Mouse (Mus musculus): ENCODE measurements around the gene Letm1. TPM values are rescaled to one million over a fixed set of nuclear protein-coding genes. Genes with fewer than 3 reads are reported as not detected.
A peak's percentile ranks its signal among the peaks of the same experiment; 100 is the strongest.

Gene Letm1
- polyA plus RNA-seq, 1 experiment: 10.9 TPM

- no peaks in the 10 kb centered on the region for H3K4me1 ChIP-seq (ENCODE audit: control insufficient read depth, insufficient read depth, low read length)
- H3K27ac ChIP-seq (ENCODE audit: control insufficient read depth, insufficient read depth, low read depth, low read length, poor library complexity): no peak overlapping the region
- under 1% methylated on average over 53 of the region's 53 CpGs for WGBS
- no peak overlapping the region for H3K4me3 ChIP-seq (replicated peaks; ENCODE audit: control insufficient read depth, low read depth, low read length)
- TF ChIP-seq POLR2A (IDR thresholded peaks at IDR 0.05; ENCODE audit: borderline replicate concordance, control insufficient read depth, low read depth, low read length) (no peak), CTCF (IDR thresholded peaks at IDR 0.05; ENCODE audit: control insufficient read depth, insufficient read depth, low read length) (no peak)
Observed at GRCm38 (mm10) chr5:33722266-33723018, 60.2 kb downstream of the Letm1 start.

GRCm38 (mm10) chr5:33721541-33722265, 60.9 kb downstream of the Letm1 start, which contains the start of gene Fgfr3:
Gene Fgfr3, plus strand, starts transcription at chr5:33721674.
- 1% methylated on average over 73 of the region's 73 CpGs for WGBS
- no peaks in the 10 kb centered on the region for H3K4me1 ChIP-seq (ENCODE audit: control insufficient read depth, insufficient read depth, low read length)
- no peak within 1 kb of the TSS for H3K27ac ChIP-seq (ENCODE audit: control insufficient read depth, insufficient read depth, low read depth, low read length, poor library complexity)
- TF ChIP-seq POLR2A (IDR thresholded peaks at IDR 0.05; ENCODE audit: borderline replicate concordance, control insufficient read depth, low read depth, low read length) (no peak), CTCF (IDR thresholded peaks at IDR 0.05; ENCODE audit: control insufficient read depth, insufficient read depth, low read length) (no peak)
- H3K4me3 ChIP-seq (replicated peaks; ENCODE audit: control insufficient read depth, low read depth, low read length): peak within 1 kb of the TSS; percentile 5

- Histone ChIP-seq H3K4me1 (ENCODE audit: control insufficient read depth, insufficient read depth, low read length) (no peaks in the 10 kb centered on the region), H3K27ac (ENCODE audit: control insufficient read depth, insufficient read depth, low read depth, low read length, poor library complexity) (no peak overlapping the region), H3K4me3 (replicated peaks; ENCODE audit: control insufficient read depth, low read depth, low read length) (no peak overlapping the region)
- no peak for TF ChIP-seq CTCF (IDR thresholded peaks at IDR 0.05; ENCODE audit: control insufficient read depth, insufficient read depth, low read length)
- no peak for TF ChIP-seq POLR2A (IDR thresholded peaks at IDR 0.05; ENCODE audit: borderline replicate concordance, control insufficient read depth, low read depth, low read length)
- WGBS: 44% methylated on average over 8 of the region's 8 CpGs
Observed at GRCm38 (mm10) chr5:33720852-33721490, 61.6 kb downstream of the Letm1 start.

- Histone ChIP-seq H3K4me1 (ENCODE audit: control insufficient read depth, insufficient read depth, low read length) (no peaks in the 10 kb centered on the region), H3K27ac (ENCODE audit: control insufficient read depth, insufficient read depth, low read depth, low read length, poor library complexity) (no peak overlapping the region), H3K4me3 (replicated peaks; ENCODE audit: control insufficient read depth, low read depth, low read length) (no peak overlapping the region)
- WGBS: 68% methylated on average over 5 of the region's 5 CpGs
- TF ChIP-seq POLR2A (IDR thresholded peaks at IDR 0.05; ENCODE audit: borderline replicate concordance, control insufficient read depth, low read depth, low read length): no peak
- no peak for TF ChIP-seq CTCF (IDR thresholded peaks at IDR 0.05; ENCODE audit: control insufficient read depth, insufficient read depth, low read length)
Observed at GRCm38 (mm10) chr5:33718460-33718859, 64.2 kb downstream of the Letm1 start.

GRCm38 (mm10) chr5:33716467-33716866, 66.2 kb downstream of the Letm1 start:
- TF ChIP-seq POLR2A (IDR thresholded peaks at IDR 0.05; ENCODE audit: borderline replicate concordance, control insufficient read depth, low read depth, low read length) (no peak), CTCF (IDR thresholded peaks at IDR 0.05; ENCODE audit: control insufficient read depth, insufficient read depth, low read length) (no peak)
- Histone ChIP-seq H3K4me1 (ENCODE audit: control insufficient read depth, insufficient read depth, low read length) (no peaks in the 10 kb centered on the region), H3K27ac (ENCODE audit: control insufficient read depth, insufficient read depth, low read depth, low read length, poor library complexity) (no peak overlapping the region), H3K4me3 (replicated peaks; ENCODE audit: control insufficient read depth, low read depth, low read length) (no peak overlapping the region)
- WGBS: 75% methylated on average over 6 of the region's 6 CpGs

GRCm38 (mm10) chr5:33715182-33715581, 67.4 kb downstream of the Letm1 start:
- 82% methylated on average over 2 of the region's 2 CpGs for WGBS
- TF ChIP-seq CTCF (IDR thresholded peaks at IDR 0.05; ENCODE audit: control insufficient read depth, insufficient read depth, low read length) (no peak), POLR2A (IDR thresholded peaks at IDR 0.05; ENCODE audit: borderline replicate concordance, control insufficient read depth, low read depth, low read length) (no peak)

GRCm38 (mm10) chr5:33712550-33712949, 70.1 kb downstream of the Letm1 start:
- Histone ChIP-seq H3K4me3 (replicated peaks; ENCODE audit: control insufficient read depth, low read depth, low read length) (no peak overlapping the region), H3K4me1 (ENCODE audit: control insufficient read depth, insufficient read depth, low read length) (no peaks in the 10 kb centered on the region), H3K27ac (ENCODE audit: control insufficient read depth, insufficient read depth, low read depth, low read length, poor library complexity) (no peak overlapping the region)
- 67% methylated on average over 2 of the region's 2 CpGs for WGBS
- no peak for TF ChIP-seq POLR2A (IDR thresholded peaks at IDR 0.05; ENCODE audit: borderline replicate concordance, control insufficient read depth, low read depth, low read length)
- no peak for TF ChIP-seq CTCF (IDR thresholded peaks at IDR 0.05; ENCODE audit: control insufficient read depth, insufficient read depth, low read length)

More at GRCm38 (mm10) chr5:33715182-33715581, 67.4 kb downstream of the Letm1 start:
- H3K4me1 ChIP-seq (ENCODE audit: control insufficient read depth, insufficient read depth, low read length): no peaks in the 10 kb centered on the region
- H3K27ac ChIP-seq (ENCODE audit: control insufficient read depth, insufficient read depth, low read depth, low read length, poor library complexity): no peak overlapping the region
- H3K4me3 ChIP-seq (replicated peaks; ENCODE audit: control insufficient read depth, low read depth, low read length): no peak overlapping the region

GRCm38 (mm10) chr5:33709037-33709436, 73.6 kb downstream of the Letm1 start:
- TF ChIP-seq CTCF (IDR thresholded peaks at IDR 0.05; ENCODE audit: control insufficient read depth, insufficient read depth, low read length): no peak
- TF ChIP-seq POLR2A (IDR thresholded peaks at IDR 0.05; ENCODE audit: borderline replicate concordance, control insufficient read depth, low read depth, low read length): no peak
- Histone ChIP-seq H3K27ac (ENCODE audit: control insufficient read depth, insufficient read depth, low read depth, low read length, poor library complexity) (no peak overlapping the region), H3K4me3 (replicated peaks; ENCODE audit: control insufficient read depth, low read depth, low read length) (no peak overlapping the region), H3K4me1 (ENCODE audit: control insufficient read depth, insufficient read depth, low read length) (no peaks in the 10 kb centered on the region)
- WGBS: 73% methylated on average over 2 of the region's 2 CpGs

Measured in bone marrow, adult 2 months (tissue).